Mouse (Mus musculus): ENCODE measurements around the gene Ppm1j. TPM values are rescaled to one million over a fixed set of nuclear protein-coding genes. Genes with fewer than 3 reads are reported as not detected.

The Ppm1j gene
- total and polyA plus RNA-seq, 3 experiments = 0.54 to 2.7 TPM; not detected in 1

DNA sequence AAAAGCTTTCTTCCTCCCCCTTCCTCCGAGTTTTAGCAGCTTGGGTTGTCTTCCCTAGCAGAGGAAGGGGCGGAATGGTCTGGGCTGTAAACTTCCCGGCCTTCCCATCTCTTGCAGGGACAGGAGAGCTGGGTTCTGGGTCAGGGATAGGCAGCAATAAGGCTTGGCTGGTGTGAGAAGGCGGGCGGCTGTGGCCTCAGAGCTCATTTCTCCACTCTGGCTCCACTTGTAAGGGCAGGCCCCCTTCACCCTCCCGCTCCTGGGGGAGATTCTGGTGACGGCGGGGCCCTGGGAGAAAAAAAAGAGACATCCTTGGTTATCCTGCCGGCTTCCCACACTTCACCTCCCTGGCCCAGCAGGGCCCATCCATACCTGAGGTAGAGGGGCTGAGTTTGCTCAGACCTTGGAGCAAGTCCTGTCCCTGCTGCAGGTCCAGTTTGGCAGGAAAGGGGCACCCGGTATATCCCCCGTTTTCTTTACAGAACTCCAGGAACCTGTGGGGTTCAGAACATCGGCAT, 14.2 kb downstream of the Ppm1j start:
- H3K27me3 ChIP-seq (ENCODE audit: control insufficient read depth in 1 of 2, insufficient read depth in 2 of 2, low read length in 2 of 2) = no peaks in the 10 kb centered on the region
- no peaks in the 10 kb centered on the region for H3K79me2 ChIP-seq (ENCODE audit: control insufficient read depth, insufficient read depth, low read length, poor library complexity)
- peaks cover 0 to 13% of the 10 kb centered on the region in 2 experiments; a peak in 3 of 4 replicates for H3K36me3 ChIP-seq (ENCODE audit: control insufficient read depth in 1 of 2, insufficient read depth in 2 of 2, low read length in 2 of 2)
- peaks cover 4 to 11% of the 10 kb centered on the region in 2 experiments for H3K4me1 ChIP-seq (ENCODE audit: control insufficient read depth in 1 of 2, insufficient read depth in 2 of 2, low read length in 2 of 2)
- H3K4me3 ChIP-seq (ENCODE audit: control insufficient read depth in 1 of 2, insufficient read depth in 1 of 2, low read depth in 2 of 2, low read length in 2 of 2) = no peak overlapping the region
- no peak for DNase-seq (ENCODE audit: low read depth, low spot score)
- no peak overlapping the region for H3K27ac ChIP-seq (ENCODE audit: control insufficient read depth, low read depth, low read length)
- no peaks in the 10 kb centered on the region for H3K9me3 ChIP-seq (replicated peaks; ENCODE audit: insufficient read depth, low read length)
- H3K9ac ChIP-seq (ENCODE audit: control insufficient read depth, low read depth, low read length, poor library complexity, severe bottlenecking) = no peak overlapping the region
- TF ChIP-seq CHD2 (IDR thresholded peaks at IDR 0.05; ENCODE audit: low read length) (no peak), ELF1 (IDR thresholded peaks at IDR 0.05; ENCODE audit: low read depth, low read length) (no peak), TBP (IDR thresholded peaks at IDR 0.05; ENCODE audit: low read depth, low read length) (no peak), TAL1 (IDR thresholded peaks at IDR 0.05; ENCODE audit: low read length) (no peak), E2F4 (IDR thresholded peaks at IDR 0.05; ENCODE audit: borderline replicate concordance, low read depth, low read length) (no peak), CHD1 (IDR thresholded peaks at IDR 0.05; ENCODE audit: low read depth, low read length) (no peak), SIN3A (IDR thresholded peaks at IDR 0.05; ENCODE audit: low read length) (no peak), RAD21 (IDR thresholded peaks at IDR 0.05; ENCODE audit: low read depth, low read length) (no peak), MYB (IDR thresholded peaks at IDR 0.05; ENCODE audit: low read depth, low read length) (no peak), MAZ (IDR thresholded peaks at IDR 0.05; ENCODE audit: low read depth, low read length) (no peak), MAFK (IDR thresholded peaks at IDR 0.05; ENCODE audit: borderline replicate concordance, low read depth, low read length) (no peak), GABPA (IDR thresholded peaks at IDR 0.05; ENCODE audit: low read depth, low read length) (no peak), HCFC1 (IDR thresholded peaks at IDR 0.05; ENCODE audit: low read depth, low read length) (no peak), ETS1 (IDR thresholded peaks at IDR 0.05; ENCODE audit: low read depth, low read length) (no peak)

GRCm38 (mm10) chr3:104795661-104796340, 14.9 kb downstream of the Ppm1j start:
- H3K4me3 ChIP-seq (ENCODE audit: control insufficient read depth in 1 of 2, insufficient read depth in 1 of 2, low read depth in 2 of 2, low read length in 2 of 2) = no peak overlapping the region
- H3K27ac ChIP-seq (ENCODE audit: control insufficient read depth, low read depth, low read length) = no peak overlapping the region
- no peaks in the 10 kb centered on the region for H3K9me3 ChIP-seq (replicated peaks; ENCODE audit: insufficient read depth, low read length)
- no peaks in the 10 kb centered on the region for H3K27me3 ChIP-seq (ENCODE audit: control insufficient read depth in 1 of 2, insufficient read depth in 2 of 2, low read length in 2 of 2)
- H3K4me1 ChIP-seq (ENCODE audit: control insufficient read depth in 1 of 2, insufficient read depth in 2 of 2, low read length in 2 of 2) = peaks cover 4 to 11% of the 10 kb centered on the region in 2 experiments
- peaks cover 0 to 13% of the 10 kb centered on the region in 2 experiments; a peak in 3 of 4 replicates for H3K36me3 ChIP-seq (ENCODE audit: control insufficient read depth in 1 of 2, insufficient read depth in 2 of 2, low read length in 2 of 2)
- DNase-seq (ENCODE audit: low read depth, low spot score) = peak; percentile 22
- no peaks in the 10 kb centered on the region for H3K79me2 ChIP-seq (ENCODE audit: control insufficient read depth, insufficient read depth, low read length, poor library complexity)
- TF ChIP-seq MYC (IDR thresholded peaks at IDR 0.05; ENCODE audit: low read depth, low read length) = no peak
- no peak for TF ChIP-seq MAX (IDR thresholded peaks at IDR 0.05; ENCODE audit: low read length)
- no peak for TF ChIP-seq TAL1 (IDR thresholded peaks at IDR 0.05; ENCODE audit: low read length)
- no peak for TF ChIP-seq GATA1 (IDR thresholded peaks at IDR 0.05; ENCODE audit: low read depth, low read length)
- no peak for TF ChIP-seq CHD1 (IDR thresholded peaks at IDR 0.05; ENCODE audit: low read depth, low read length)
- no peak for TF ChIP-seq ELF1 (IDR thresholded peaks at IDR 0.05; ENCODE audit: low read depth, low read length)
- no peak for TF ChIP-seq RCOR1 (IDR thresholded peaks at IDR 0.05; ENCODE audit: low read depth, low read length)
- no peak overlapping the region for H3K9ac ChIP-seq (ENCODE audit: control insufficient read depth, low read depth, low read length, poor library complexity, severe bottlenecking)

Data from MEL (cell line).